Mouse (Mus musculus): ENCODE results near the gene Tomm70a. TPM values are rescaled to one million over a fixed set of nuclear protein-coding genes. Genes with fewer than 3 reads are reported as not detected.

The Tomm70a gene
- total and polyA plus RNA-seq, 3 experiments, result 112 to 194 (median 129) TPM

DNA sequence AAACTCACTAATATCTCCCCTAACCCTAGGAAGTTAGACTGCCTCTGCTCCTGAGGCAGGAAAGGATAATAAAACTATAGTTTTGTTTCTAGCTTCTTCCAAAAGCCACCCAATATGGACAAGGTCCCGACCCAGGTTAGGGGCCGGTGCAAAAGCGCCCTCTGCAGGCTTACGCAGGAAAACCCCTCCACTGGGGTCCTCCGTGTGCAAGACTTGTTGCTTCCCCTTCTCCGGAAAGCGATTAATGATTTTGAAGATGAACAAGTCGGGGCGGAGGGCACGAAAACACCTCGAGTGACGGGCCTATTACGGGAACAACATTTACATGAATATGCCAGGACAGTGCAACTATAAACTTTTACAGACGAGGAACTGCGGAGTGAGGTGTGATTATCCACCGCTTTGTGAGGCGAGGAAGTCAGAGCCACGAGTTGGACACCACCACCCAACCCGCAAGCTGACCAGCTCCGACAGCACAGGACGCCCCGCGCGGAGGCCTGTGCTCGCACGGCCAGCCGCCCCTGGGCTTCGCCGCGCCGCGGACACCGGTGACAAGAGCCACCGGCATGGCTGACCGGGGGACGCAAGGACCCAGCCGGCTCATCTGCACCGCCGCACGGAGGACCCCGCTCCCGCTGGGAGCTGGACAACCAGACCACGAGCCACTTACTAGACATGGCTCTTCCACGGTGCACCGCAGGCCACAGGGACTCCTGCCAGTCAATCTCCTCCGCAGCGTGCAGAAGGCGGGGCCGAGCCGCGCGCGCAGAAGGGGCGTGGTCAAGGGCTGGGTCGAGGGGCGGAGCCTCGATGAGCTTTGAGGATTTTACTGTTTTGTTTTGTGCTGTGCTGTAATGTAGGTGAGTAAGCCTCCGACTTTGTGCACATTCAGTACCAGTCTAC lies 45.4 kb downstream of the Tomm70a start, which contains the start of gene Nit2 (continued):
- TF ChIP-seq NELFE (IDR thresholded peaks at IDR 0.05; ENCODE audit: low read depth, low read length), result peak; percentile 72

DNA sequence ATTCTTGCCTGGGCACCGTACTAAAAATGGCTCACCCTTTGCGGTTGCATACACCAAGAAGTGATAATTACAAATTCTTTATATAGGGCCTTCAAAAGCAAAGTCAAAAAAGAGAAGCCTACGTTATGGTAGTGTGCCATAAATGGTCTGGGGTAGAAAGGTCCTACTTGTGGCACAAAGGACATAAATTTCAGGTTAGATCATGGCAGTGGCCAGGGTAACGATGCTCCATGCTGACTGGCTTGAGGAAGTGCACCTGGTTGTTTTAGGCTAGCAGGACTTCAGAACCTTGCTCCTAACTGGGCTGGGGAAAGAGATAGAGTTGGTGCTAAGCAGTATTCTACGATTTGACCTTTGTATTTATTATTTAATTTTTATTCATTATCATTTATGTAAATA lies 46.0 kb downstream of the Tomm70a start:
- no peak for TF ChIP-seq USF1 (IDR thresholded peaks at IDR 0.05; ENCODE audit: low read depth, low read length)
- peak; percentile 12; the same call in 1 of the 2 replicates for TF ChIP-seq MEF2A (IDR thresholded peaks at IDR 0.05; ENCODE audit: borderline replicate concordance, low read depth, low read length)
- peaks cover 10% of the 10 kb centered on the region for H3K79me2 ChIP-seq (replicated peaks; ENCODE audit: control insufficient read depth, extremely low read depth, insufficient read depth, poor library complexity, severe bottlenecking)
- peaks cover 22 to 65% of the 10 kb centered on the region in 2 experiments for H3K36me3 ChIP-seq (replicated peaks in 1 of 2; ENCODE audit: control insufficient read depth in 1 of 2, insufficient read depth in 1 of 2, low read length in 1 of 2)
- H3K4me1 ChIP-seq (ENCODE audit: control insufficient read depth in 1 of 2, insufficient read depth in 2 of 2), result peaks cover 5 to 28% of the 10 kb centered on the region in 2 experiments
- no peaks in the 10 kb centered on the region for H3K27me3 ChIP-seq (replicated peaks)
- no peak for DNase-seq (ENCODE audit: extremely low read depth)
- H3K27ac ChIP-seq (ENCODE audit: insufficient read depth, low read depth), result no peak overlapping the region
- H3K9ac ChIP-seq (ENCODE audit: insufficient read depth, low read depth), result peak overlapping the region; percentile 10; the same call in 1 of the 2 replicates
- peak overlapping the region; percentile 66; the same call in 1 of the 2 replicates for H3K4me2 ChIP-seq (ENCODE audit: insufficient read depth, low read depth, poor library complexity, severe bottlenecking)
- H3K9me3 ChIP-seq (replicated peaks; ENCODE audit: low read length), result no peaks in the 10 kb centered on the region
- in situ Hi-C loops (cut with MboI; ENCODE audit: low pct_ligation_motif_present, low pct_unique_long_range_greater_than_20kb, low sequenced_read_pairs) (loop anchor here (5.0 kb wide), 1 partner anchor 45 kb away; the partner anchor contains the start of gene Tomm70a), dilution Hi-C loops (cut with MboI; ENCODE audit: extremely low pct_ligation_motif_present, extremely low pct_unique_long_range_greater_than_20kb, low sequenced_read_pairs) (no loop called here)
- H3K4me3 ChIP-seq (replicated peaks in 1 of 3; ENCODE audit: low read depth in 2 of 3, low read length in 2 of 3, poor library complexity in 1 of 3), result peak overlapping the region in 2 of 3 experiments; percentile 83 to 96

DNA sequence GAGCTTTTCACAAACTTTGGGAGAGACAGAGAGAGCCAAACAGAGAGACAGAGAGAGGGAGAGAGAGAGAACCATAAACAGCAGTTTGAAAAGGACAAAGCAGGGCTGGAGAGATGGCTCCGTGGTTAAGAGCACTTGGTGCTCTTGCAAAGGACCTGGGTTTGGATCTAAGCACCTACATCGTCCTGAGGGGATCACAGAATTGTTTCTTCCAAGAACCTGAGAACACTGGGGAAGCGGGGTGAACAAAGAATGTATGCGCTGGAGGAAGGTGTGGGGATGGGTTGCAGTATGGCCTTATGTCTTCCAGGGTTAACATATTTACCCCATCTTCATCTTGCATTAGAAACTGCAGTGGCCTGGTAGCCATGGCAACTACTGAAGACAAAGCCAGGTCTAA lies 46.7 kb downstream of the Tomm70a start:
- TF ChIP-seq MAX (IDR thresholded peaks at IDR 0.05; ENCODE audit: low read length) (no peak), USF2 (conservative IDR thresholded peaks at IDR 0.05; ENCODE audit: low read depth, low read length) (no peak), BHLHE40 (IDR thresholded peaks at IDR 0.05; ENCODE audit: low read depth, low read length) (no peak), NRF1 (IDR thresholded peaks at IDR 0.05; ENCODE audit: low read depth, low read length) (no peak)
- Histone ChIP-seq H3K4me2 (ENCODE audit: insufficient read depth, low read depth, poor library complexity, severe bottlenecking) (no peak overlapping the region), H3K27me3 (replicated peaks) (no peaks in the 10 kb centered on the region), H3K36me3 (replicated peaks in 1 of 2; ENCODE audit: control insufficient read depth in 1 of 2, insufficient read depth in 1 of 2, low read length in 1 of 2) (peaks cover 22 to 63% of the 10 kb centered on the region in 2 experiments), H3K9me3 (replicated peaks; ENCODE audit: low read length) (no peaks in the 10 kb centered on the region), H3K9ac (ENCODE audit: insufficient read depth, low read depth) (no peak overlapping the region), H3K79me2 (replicated peaks; ENCODE audit: control insufficient read depth, extremely low read depth, insufficient read depth, poor library complexity, severe bottlenecking) (peaks cover 10% of the 10 kb centered on the region), H3K4me3 (replicated peaks in 1 of 3; ENCODE audit: low read depth in 2 of 3, low read length in 2 of 3, poor library complexity in 1 of 3) (no peak overlapping the region), H3K4me1 (ENCODE audit: control insufficient read depth in 1 of 2, insufficient read depth in 2 of 2) (peaks cover 5 to 23% of the 10 kb centered on the region in 2 experiments), H3K27ac (ENCODE audit: insufficient read depth, low read depth) (no peak overlapping the region)
- dilution Hi-C loops (cut with MboI; ENCODE audit: extremely low pct_ligation_motif_present, extremely low pct_unique_long_range_greater_than_20kb, low sequenced_read_pairs) (no loop called here), in situ Hi-C loops (cut with MboI; ENCODE audit: low pct_ligation_motif_present, low pct_unique_long_range_greater_than_20kb, low sequenced_read_pairs) (loop anchor here (5.0 kb wide), 1 partner anchor 46 kb away; the partner anchor contains the start of gene Tomm70a)
- DNase-seq (ENCODE audit: extremely low read depth), result no peak

- Histone ChIP-seq H3K4me1 (ENCODE audit: control insufficient read depth in 1 of 2, insufficient read depth in 2 of 2) (peaks cover 8 to 21% of the 10 kb centered on the region in 2 experiments), H3K9ac (ENCODE audit: insufficient read depth, low read depth) (no peak overlapping the region), H3K27ac (ENCODE audit: insufficient read depth, low read depth) (no peak overlapping the region), H3K9me3 (replicated peaks; ENCODE audit: low read length) (peaks cover under 1% of the 10 kb centered on the region), H3K4me3 (replicated peaks in 1 of 3; ENCODE audit: low read depth in 2 of 3, low read length in 2 of 3, poor library complexity in 1 of 3) (no peak overlapping the region), H3K79me2 (replicated peaks; ENCODE audit: control insufficient read depth, extremely low read depth, insufficient read depth, poor library complexity, severe bottlenecking) (no peaks in the 10 kb centered on the region), H3K36me3 (replicated peaks in 1 of 2; ENCODE audit: control insufficient read depth in 1 of 2, insufficient read depth in 1 of 2, low read length in 1 of 2) (peaks cover 23 to 54% of the 10 kb centered on the region in 2 experiments), H3K27me3 (replicated peaks) (no peaks in the 10 kb centered on the region), H3K4me2 (ENCODE audit: insufficient read depth, low read depth, poor library complexity, severe bottlenecking) (no peak overlapping the region)
- TF ChIP-seq ZKSCAN1 (IDR thresholded peaks at IDR 0.05; ENCODE audit: borderline replicate concordance, low read depth, low read length) (no peak), KAT2A (IDR thresholded peaks at IDR 0.05; ENCODE audit: insufficient replicate concordance, low read length) (no peak), RAD21 (IDR thresholded peaks at IDR 0.05; ENCODE audit: low read depth, low read length) (no peak), IRF4 (IDR thresholded peaks at IDR 0.05; ENCODE audit: low read depth, low read length) (no peak), GABPA (IDR thresholded peaks at IDR 0.05; ENCODE audit: insufficient replicate concordance, low read depth, low read length) (no peak), UBTF (IDR thresholded peaks at IDR 0.05; ENCODE audit: low read depth, low read length) (no peak), CTCF (conservative IDR thresholded peaks at IDR 0.05 in 1 of 2, IDR thresholded peaks at IDR 0.05 in 1 of 2; ENCODE audit: low read depth in 2 of 2, low read length in 2 of 2) (no peak), MXI1 (IDR thresholded peaks at IDR 0.05; ENCODE audit: low read depth, low read length) (no peak), CHD2 (IDR thresholded peaks at IDR 0.05; ENCODE audit: low read length) (no peak), MAZ (IDR thresholded peaks at IDR 0.05; ENCODE audit: low read depth, low read length) (no peak), ZMIZ1 (IDR thresholded peaks at IDR 0.05; ENCODE audit: low read depth, low read length) (no peak)
- no peak for DNase-seq (ENCODE audit: extremely low read depth)
- dilution Hi-C loops (cut with MboI; ENCODE audit: extremely low pct_ligation_motif_present, extremely low pct_unique_long_range_greater_than_20kb, low sequenced_read_pairs) (no loop called here), in situ Hi-C loops (cut with MboI; ENCODE audit: low pct_ligation_motif_present, low pct_unique_long_range_greater_than_20kb, low sequenced_read_pairs) (no loop called here)
Observed at GRCm38 (mm10) chr16:57171161-57171560, 49.7 kb downstream of the Tomm70a start.
